Mouse (Mus musculus): Measurements from ENCODE around the gene Gm5134. TPM values are rescaled to one million over a fixed set of nuclear protein-coding genes. Genes with fewer than 3 reads are reported as not detected.

The Gm5134 gene
- polyA plus RNA-seq, 1 experiment from 2014 or later = not detected

DNA sequence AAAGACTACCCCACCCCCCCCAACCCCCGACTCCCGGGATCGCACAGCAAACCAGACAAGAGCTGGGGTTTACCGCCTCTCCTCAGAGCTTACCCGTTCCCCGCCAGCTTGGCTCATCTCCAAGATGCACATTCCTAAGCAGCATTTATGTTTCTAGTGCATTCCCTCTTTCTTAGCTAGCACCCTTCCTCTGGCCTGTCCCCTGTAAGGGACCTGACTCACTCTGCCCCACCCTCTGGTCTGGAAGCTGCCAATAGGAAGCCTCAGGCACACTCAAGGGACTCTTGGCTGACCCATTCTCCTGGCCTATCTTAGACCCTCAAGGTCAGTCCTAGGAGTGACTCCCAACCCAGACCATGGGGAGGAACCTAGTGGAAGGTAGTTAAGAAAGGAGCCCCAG lies 24.0 kb upstream of the Gm5134 start:
- Histone ChIP-seq H3K4me2 (peak overlapping the region; percentile 96), H3K4me3 (no peak overlapping the region), H3K27me3 (replicated peaks) (peaks cover 48% of the 10 kb centered on the region), H3K36me3 (peaks cover 21% of the 10 kb centered on the region; the same call in 1 of the 2 replicates), H3K4me1 (replicated peaks) (peaks cover 38% of the 10 kb centered on the region), H3K9me3 (replicated peaks) (no peaks in the 10 kb centered on the region), H3K27ac (ENCODE audit: poor library complexity, severe bottlenecking) (no peak overlapping the region), H3K9ac (no peak overlapping the region)
- ATAC-seq (ENCODE audit: insufficient number of reproducible peaks, low FRiP score) = no peak
- 12% methylated on average over 6 of the region's 6 CpGs for WGBS

DNA sequence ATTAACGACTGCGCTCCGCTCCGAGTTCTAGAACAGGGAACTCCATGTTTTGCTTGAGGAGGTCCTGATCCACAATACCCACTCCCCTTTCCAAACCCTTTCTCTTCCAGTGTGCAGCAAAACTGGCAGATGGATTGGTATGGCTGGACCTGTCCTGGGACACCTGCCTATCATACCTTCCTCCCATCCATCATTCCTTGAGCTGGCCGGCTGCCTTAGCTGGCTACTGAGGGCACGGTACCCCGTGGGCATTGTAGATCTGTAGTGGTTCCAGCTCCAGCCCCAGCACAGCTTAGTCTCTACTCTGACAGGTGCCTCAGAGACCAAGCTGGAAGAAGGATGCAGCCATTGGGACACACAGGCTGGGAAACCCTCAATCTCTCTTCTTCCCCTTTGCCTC lies 23.0 kb upstream of the Gm5134 start:
- Histone ChIP-seq H3K4me2 (peak overlapping the region; percentile 96), H3K36me3 (peaks cover 12% of the 10 kb centered on the region; the same call in 1 of the 2 replicates), H3K9ac (no peak overlapping the region), H3K27me3 (replicated peaks) (peaks cover 46% of the 10 kb centered on the region), H3K9me3 (replicated peaks) (no peaks in the 10 kb centered on the region), H3K4me3 (peak overlapping the region; percentile 63), H3K27ac (ENCODE audit: poor library complexity, severe bottlenecking) (no peak overlapping the region), H3K4me1 (replicated peaks) (peaks cover 42% of the 10 kb centered on the region)
- 30% methylated on average over 7 of the region's 7 CpGs for WGBS
- no peak for ATAC-seq (ENCODE audit: insufficient number of reproducible peaks, low FRiP score)

DNA sequence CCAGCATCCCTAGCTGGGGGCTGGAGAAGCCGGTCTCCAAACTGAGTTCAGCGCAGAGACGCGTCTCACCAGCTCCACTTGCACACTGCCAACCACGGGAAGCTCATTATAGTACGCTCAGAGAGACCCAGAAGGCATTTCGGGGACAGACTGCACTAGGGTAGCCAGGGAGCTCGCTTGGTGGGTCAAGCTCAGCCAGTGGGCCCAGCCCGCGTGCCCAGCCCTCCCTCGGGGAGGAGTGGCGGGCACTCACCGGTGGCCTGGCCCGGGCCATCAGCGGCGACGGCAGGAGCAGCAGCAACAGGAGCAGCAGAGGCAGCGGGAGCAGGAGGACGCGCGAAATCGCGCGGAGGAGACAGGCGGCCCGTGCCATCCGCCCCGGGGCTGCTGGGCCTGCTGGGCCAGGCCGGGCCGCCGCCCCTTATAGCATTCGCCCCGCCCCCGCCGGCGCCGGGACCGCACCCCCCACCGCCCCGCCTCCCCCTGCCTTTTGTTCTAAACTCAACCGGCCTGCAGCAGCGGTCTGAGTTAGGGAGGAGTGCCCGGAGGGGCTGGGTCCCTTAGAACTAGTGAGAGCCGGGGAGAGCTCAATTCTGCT lies 22.1 kb upstream of the Gm5134 start:
- WGBS = under 1% methylated on average over 43 of the region's 44 CpGs
- Histone ChIP-seq H3K9me3 (replicated peaks) (no peaks in the 10 kb centered on the region), H3K27me3 (replicated peaks) (peaks cover 44% of the 10 kb centered on the region), H3K4me2 (peak overlapping the region; percentile 96), H3K36me3 (peaks cover 7% of the 10 kb centered on the region; the same call in 1 of the 2 replicates), H3K4me1 (replicated peaks) (peaks cover 47% of the 10 kb centered on the region), H3K4me3 (peak overlapping the region; percentile 63), H3K9ac (peak overlapping the region; percentile 90), H3K27ac (ENCODE audit: poor library complexity, severe bottlenecking) (peak overlapping the region; percentile 5; the same call in 1 of the 2 replicates)
- ATAC-seq (ENCODE audit: insufficient number of reproducible peaks, low FRiP score) = peak; percentile 78

- Histone ChIP-seq H3K36me3 (peaks cover 4% of the 10 kb centered on the region; the same call in 1 of the 2 replicates), H3K9me3 (replicated peaks) (no peaks in the 10 kb centered on the region), H3K9ac (peak within 1 kb of the TSS; percentile 90), H3K27ac (ENCODE audit: poor library complexity, severe bottlenecking) (peak within 1 kb of the TSS; percentile 5; the same call in 1 of the 2 replicates), H3K4me1 (replicated peaks) (peaks cover 54% of the 10 kb centered on the region), H3K27me3 (replicated peaks) (peaks cover 44% of the 10 kb centered on the region), H3K4me3 (peak within 1 kb of the TSS; percentile 63), H3K4me2 (peak within 1 kb of the TSS; percentile 96)
- ATAC-seq (ENCODE audit: insufficient number of reproducible peaks, low FRiP score) = no peak
- 34% methylated on average over 6 of the region's 6 CpGs for WGBS
Measured at GRCm38 (mm10) chr10:75932891-75933290, 21.4 kb upstream of the Gm5134 start, which contains the start of gene Chchd10. Gene Chchd10 (plus strand): TSS chr10:75933130.

DNA sequence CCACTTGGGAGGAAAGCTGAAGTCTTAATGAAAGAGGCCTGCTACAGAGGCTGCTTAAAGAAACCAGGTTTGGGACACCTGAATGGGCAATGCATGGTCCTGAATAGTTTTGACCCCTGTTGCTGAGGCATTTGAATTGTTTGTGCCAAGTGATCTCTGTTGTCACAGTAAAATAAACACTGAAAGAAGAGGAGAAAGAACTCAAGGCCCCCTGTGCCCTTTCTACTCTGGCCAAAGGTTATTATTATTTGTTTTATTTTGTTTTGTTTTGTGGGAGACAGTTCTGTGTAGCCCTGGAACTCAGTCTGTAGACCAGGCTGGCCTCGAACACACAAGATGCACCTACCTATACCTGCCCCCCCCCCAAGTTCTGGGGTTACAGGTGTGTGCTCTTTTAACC lies 19.3 kb upstream of the Gm5134 start:
- Histone ChIP-seq H3K27ac (ENCODE audit: poor library complexity, severe bottlenecking) (no peak overlapping the region), H3K36me3 (no peaks in the 10 kb centered on the region), H3K4me2 (peak overlapping the region; percentile 71; the same call in 1 of the 2 replicates), H3K4me3 (no peak overlapping the region), H3K27me3 (replicated peaks) (peaks cover 36% of the 10 kb centered on the region), H3K9ac (no peak overlapping the region), H3K4me1 (replicated peaks) (peaks cover 62% of the 10 kb centered on the region), H3K9me3 (replicated peaks) (no peaks in the 10 kb centered on the region)
- 52% methylated on average over 1 of the region's 1 CpGs for WGBS
- ATAC-seq (ENCODE audit: insufficient number of reproducible peaks, low FRiP score) = no peak

DNA sequence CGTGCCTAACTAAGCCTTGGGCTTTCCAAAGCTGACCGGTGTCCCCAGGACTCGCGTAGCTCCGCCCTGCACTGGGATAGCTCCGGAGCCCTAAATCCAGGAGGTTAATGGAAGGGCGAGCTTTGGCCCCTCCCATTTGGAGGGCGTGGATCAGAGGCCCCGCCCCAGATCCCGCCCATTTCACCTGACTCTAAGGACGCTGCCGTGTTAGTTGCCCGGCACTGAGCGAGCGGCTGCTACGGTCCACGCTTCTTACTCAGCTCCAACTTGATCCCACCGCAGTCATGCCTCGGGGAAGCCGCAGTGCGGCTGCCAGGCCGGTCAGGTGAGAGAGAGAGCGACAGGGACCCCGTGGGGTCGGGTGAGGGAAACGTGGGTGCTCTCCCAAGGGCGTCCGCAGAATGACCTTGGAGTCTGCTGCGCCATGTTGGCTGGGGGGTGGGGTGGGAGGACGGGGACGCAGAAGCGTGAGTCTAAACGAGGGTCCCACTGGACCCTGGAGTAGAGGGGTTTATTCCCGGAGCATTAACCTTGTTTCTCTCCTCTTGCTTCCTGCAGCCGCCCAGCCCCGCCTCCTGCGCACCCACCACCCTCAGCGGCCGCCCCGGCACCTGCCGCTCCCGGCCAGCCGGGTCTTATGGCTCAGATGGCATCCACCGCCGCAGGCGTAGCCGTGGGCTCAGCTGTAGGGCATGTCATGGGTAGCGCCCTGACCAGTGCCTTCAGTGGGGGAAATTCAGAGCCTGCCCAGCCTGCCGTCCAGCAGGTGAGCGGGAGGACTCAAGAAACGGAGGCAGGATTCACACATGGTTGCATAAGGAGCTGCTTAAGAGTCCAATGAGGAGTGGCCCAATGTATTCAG lies 18.4 kb upstream of the Gm5134 start, which contains the start of gene Mmp11:
Mmp11 (minus strand) TSS at position 817 of the 862 bp plus-strand sequence.
- Histone ChIP-seq H3K9me3 (replicated peaks) (no peaks in the 10 kb centered on the region), H3K27ac (ENCODE audit: poor library complexity, severe bottlenecking) (peak within 1 kb of the TSS; percentile 80), H3K36me3 (no peaks in the 10 kb centered on the region), H3K4me1 (replicated peaks) (peaks cover 62% of the 10 kb centered on the region), H3K9ac (peak within 1 kb of the TSS; percentile 80), H3K4me3 (peak within 1 kb of the TSS; percentile 68), H3K4me2 (peak within 1 kb of the TSS; percentile 71), H3K27me3 (replicated peaks) (peaks cover 29% of the 10 kb centered on the region)
- WGBS = 1% methylated on average over 51 of the region's 51 CpGs
- ATAC-seq (ENCODE audit: insufficient number of reproducible peaks, low FRiP score) = peak; percentile 84

DNA sequence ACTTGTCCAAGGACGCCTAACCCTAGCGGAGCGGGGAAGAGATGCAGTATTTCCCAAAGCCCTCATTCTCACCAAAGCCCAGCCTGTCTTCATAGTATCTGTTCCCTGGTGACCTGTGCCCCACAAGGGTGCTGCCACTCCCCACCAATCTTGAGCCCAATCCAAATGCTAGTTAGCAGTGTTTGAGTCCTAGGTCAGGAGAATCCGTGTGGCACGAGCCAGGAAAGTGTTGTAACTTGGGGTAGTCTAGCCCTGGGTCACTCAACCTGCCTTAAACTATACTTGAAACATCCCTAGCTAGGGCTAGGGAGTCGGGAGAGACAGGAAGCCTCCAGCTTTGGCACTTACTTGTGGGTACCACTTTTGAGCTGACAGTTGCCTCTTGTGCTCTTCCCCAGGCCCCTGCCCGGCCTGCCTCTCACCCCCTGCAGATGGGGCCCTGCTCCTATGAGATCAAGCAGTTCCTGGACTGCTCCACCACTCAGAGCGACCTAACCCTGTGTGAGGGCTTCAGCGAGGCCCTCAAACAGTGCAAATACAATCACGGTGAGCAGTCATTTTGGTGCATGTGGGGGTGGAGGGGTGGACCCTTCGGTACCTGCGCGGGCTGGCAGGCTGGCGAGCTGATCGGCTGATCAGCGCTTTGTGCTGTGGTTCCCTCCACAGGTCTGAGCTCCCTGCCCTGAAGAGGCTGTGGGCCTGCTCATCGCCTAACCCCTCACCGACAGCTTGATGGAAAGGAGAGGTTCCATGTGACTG lies 17.2 kb upstream of the Gm5134 start:
- WGBS = 31% methylated on average over 18 of the region's 18 CpGs
- Histone ChIP-seq H3K9ac (peak overlapping the region; percentile 80), H3K4me1 (replicated peaks) (peaks cover 51% of the 10 kb centered on the region), H3K4me3 (peak overlapping the region; percentile 68), H3K36me3 (no peaks in the 10 kb centered on the region), H3K27me3 (replicated peaks) (peaks cover 19% of the 10 kb centered on the region), H3K4me2 (peak overlapping the region; percentile 71), H3K27ac (ENCODE audit: poor library complexity, severe bottlenecking) (no peak overlapping the region; the same call in 1 of the 2 replicates), H3K9me3 (replicated peaks) (no peaks in the 10 kb centered on the region)
- no peak for ATAC-seq (ENCODE audit: insufficient number of reproducible peaks, low FRiP score)

- peak overlapping the region; percentile 71 for H3K4me2 ChIP-seq
- no peaks in the 10 kb centered on the region for H3K9me3 ChIP-seq (replicated peaks)
- no peaks in the 10 kb centered on the region for H3K36me3 ChIP-seq
- peaks cover 19% of the 10 kb centered on the region for H3K27me3 ChIP-seq (replicated peaks)
- 0 out of 2 replicates have a peak overlapping the region, but pooled peaks have one; percentile 18 for H3K27ac ChIP-seq (ENCODE audit: poor library complexity, severe bottlenecking)
- peaks cover 42% of the 10 kb centered on the region for H3K4me1 ChIP-seq (replicated peaks)
- peak overlapping the region; percentile 68 for H3K4me3 ChIP-seq
- H3K9ac ChIP-seq = peak overlapping the region; percentile 80
- ATAC-seq (ENCODE audit: insufficient number of reproducible peaks, low FRiP score) = no peak
- WGBS = 47% methylated on average over 10 of the region's 10 CpGs
Measured at GRCm38 (mm10) chr10:75937851-75938643, 16.3 kb upstream of the Gm5134 start.

GRCm38 (mm10) chr10:75939481-75940234 lies 14.7 kb upstream of the Gm5134 start:
- ATAC-seq (ENCODE audit: insufficient number of reproducible peaks, low FRiP score) = peak; percentile 66
- WGBS = 45% methylated on average over 9 of the region's 9 CpGs
- Histone ChIP-seq H3K4me2 (peak overlapping the region; percentile 27), H3K4me3 (no peak overlapping the region), H3K9me3 (replicated peaks) (no peaks in the 10 kb centered on the region), H3K4me1 (replicated peaks) (peaks cover 42% of the 10 kb centered on the region), H3K9ac (0 out of 2 replicates have a peak overlapping the region, but pooled peaks have one; percentile 23), H3K36me3 (no peaks in the 10 kb centered on the region), H3K27ac (ENCODE audit: poor library complexity, severe bottlenecking) (peak overlapping the region; percentile 36), H3K27me3 (replicated peaks) (peaks cover 18% of the 10 kb centered on the region)

All from heart, embryonic 12.5 days (tissue).